Comparison of ENCODE assay signal across 12 mouse cellular contexts in genomic region chr7:27291795-27292466, GRCm38 (mm10). TPM values are rescaled to one million over a fixed set of nuclear protein-coding genes. Genes with fewer than 3 reads are reported as not detected.
A peak's percentile ranks its signal among the peaks of the same experiment; 100 is the strongest.
DNase-seq lines count a peak whose midpoint lies in the region; ATAC-seq lines count a peak whose summit lies in the region.
"Had no signal": no experiment of that assay in that cellular context is flagged by ENCODE, and none has a peak within 500 bp of the region (broad histone marks: within the 10 kb centered on the region; RNA-seq: fewer than 3 reads in every experiment).

No protein-coding gene starts in this region.

- no peaks in the 10 kb centered on the region for H3K4me1 ChIP-seq in forebrain, embryonic 11.5 days (replicated peaks; ENCODE audit: control insufficient read depth, insufficient read depth, low read length)
- H3K4me1 ChIP-seq: hindbrain, embryonic 15.5 days had no signal

- H3K4me3 ChIP-seq in forebrain, embryonic 11.5 days (ENCODE audit: low read depth, low read length): no peak overlapping the region
- H3K4me3 ChIP-seq: hindbrain, embryonic 15.5 days had no signal

- peak; percentile 47 for DNase-seq in adrenal gland, postnatal 14 days
- DNase-seq in adrenal gland, adult 18-20 months (ENCODE audit: low spot score in 2 of 2): no peak
- peak; percentile 24 for DNase-seq in 3134 (ENCODE audit: extremely low read depth, insufficient read length, low spot score)
- DNase-seq in gastrocnemius, postnatal 10 days: peak; percentile 38
- peak; percentile 77 to 84 for DNase-seq in lung, adult 18-20 months
- DNase-seq in forebrain, embryonic 11.5 days (ENCODE audit: low spot score): no peak
- DNase-seq in spleen, postnatal 10 days (ENCODE audit: low spot score in 2 of 2): no peak
- DNase-seq: B cell, adult 2 months had no signal

- 72% methylated on average over 12 of the region's 12 CpGs for WGBS in forebrain, embryonic 11.5 days

- ATAC-seq in forebrain, embryonic 11.5 days (replicated peaks; ENCODE audit: low FRiP score): no peak
- ATAC-seq in cerebellum, adult (ENCODE audit: insufficient number of reproducible peaks, low FRiP score, low TSS enrichment): no peak

- H3K9me3 ChIP-seq in forebrain, embryonic 11.5 days (ENCODE audit: control insufficient read depth, low read length): no peaks in the 10 kb centered on the region
- H3K9me3 ChIP-seq: hindbrain, embryonic 15.5 days had no signal

- H3K36me3 ChIP-seq in forebrain, embryonic 11.5 days (ENCODE audit: control insufficient read depth, insufficient read depth, low read length): no peaks in the 10 kb centered on the region
- H3K36me3 ChIP-seq: hindbrain, embryonic 15.5 days had no signal

- H3K27me3 ChIP-seq in forebrain, embryonic 11.5 days (ENCODE audit: control insufficient read depth, insufficient read depth, low read length): no peaks in the 10 kb centered on the region
- H3K27me3 ChIP-seq: hindbrain, embryonic 15.5 days had no signal

- H3K27ac ChIP-seq in forebrain, embryonic 11.5 days (ENCODE audit: low read depth, low read length): no peak overlapping the region
- H3K27ac ChIP-seq: hindbrain, embryonic 15.5 days; liver, embryonic 14.5 days had no signal

- no peak overlapping the region for H3K9ac ChIP-seq in forebrain, embryonic 11.5 days (ENCODE audit: low read length)
- H3K9ac ChIP-seq: hindbrain, embryonic 15.5 days; liver, embryonic 14.5 days had no signal

- no peak overlapping the region for H3K4me2 ChIP-seq in forebrain, embryonic 11.5 days (ENCODE audit: low read depth, low read length, severe bottlenecking)
- H3K4me2 ChIP-seq: hindbrain, embryonic 15.5 days had no signal

RNA-seq across cellular contexts. Expression of gene Numbl, which starts 33.7 kb away (rescaled TPM):
- 8.7 and 11.9 TPM in 2 replicates for total RNA-seq in adrenal gland, postnatal 14 days (2021)
- 1 to 10 TPM; 6.8 to 7.7 TPM for total RNA-seq in adrenal gland, adult 18-20 months (2021)
- total RNA-seq in gastrocnemius, postnatal 10 days (2021): 10 to 100 TPM; 14.7 to 17.0 TPM
- polyA plus RNA-seq in forebrain, embryonic 11.5 days (2014; fragmentation: Nextera tagmentation; extraction: Ambion mirVana): 19.1 and 20.1 TPM in 2 replicates

RNA-seq across cellular contexts. Expression of gene Ltbp4, which starts 45.6 kb away (rescaled TPM):
- total RNA-seq in adrenal gland, postnatal 14 days (2021): 122 and 126 TPM in 2 replicates
- 10 to 100 TPM; 88.5 to 90.6 TPM for total RNA-seq in adrenal gland, adult 18-20 months (2021)
- 100 to 1,000 TPM; 131 to 165 TPM for total RNA-seq in gastrocnemius, postnatal 10 days (2021)
- 11.9 and 13.0 TPM in 2 replicates for polyA plus RNA-seq in forebrain, embryonic 11.5 days (2014; fragmentation: Nextera tagmentation; extraction: Ambion mirVana)
- total RNA-seq: common myeloid progenitor, adult 5-6 weeks had no signal

RNA-seq across cellular contexts. Expression of gene Coq8b, which starts 59.1 kb away (rescaled TPM):
- total RNA-seq in adrenal gland, postnatal 14 days (2021): 44.2 and 44.8 TPM in 2 replicates
- 10 to 100 TPM; 38.2 to 68.0 TPM for total RNA-seq in adrenal gland, adult 18-20 months (2021)
- 1 to 10 TPM; 4.2 to 6.4 TPM for total RNA-seq in gastrocnemius, postnatal 10 days (2021)
- 15.1 and 18.1 TPM in 2 replicates for polyA plus RNA-seq in forebrain, embryonic 11.5 days (2014; fragmentation: Nextera tagmentation; extraction: Ambion mirVana)

Comparison
In these comparisons a context has a peak if more than half of its experiments do, and no peak if none do; other contexts are left out.
1. DNase-seq: peak in adrenal gland, postnatal 14 days (single experiment), 3134 (single experiment), gastrocnemius, postnatal 10 days (single experiment) and lung, adult 18-20 months (2 of 2); none in adrenal gland, adult 18-20 months (0 of 2), forebrain, embryonic 11.5 days (single experiment) and spleen, postnatal 10 days (0 of 2).